Mouse (Mus musculus): ENCODE measurements at regions not wholly inside any gene's neighbourhood (a gene's known extent, or its start where the extent isn't known, plus 50 kb on each side); places are given as distances from the start of the nearest gene placed in this dataset.

DNA sequence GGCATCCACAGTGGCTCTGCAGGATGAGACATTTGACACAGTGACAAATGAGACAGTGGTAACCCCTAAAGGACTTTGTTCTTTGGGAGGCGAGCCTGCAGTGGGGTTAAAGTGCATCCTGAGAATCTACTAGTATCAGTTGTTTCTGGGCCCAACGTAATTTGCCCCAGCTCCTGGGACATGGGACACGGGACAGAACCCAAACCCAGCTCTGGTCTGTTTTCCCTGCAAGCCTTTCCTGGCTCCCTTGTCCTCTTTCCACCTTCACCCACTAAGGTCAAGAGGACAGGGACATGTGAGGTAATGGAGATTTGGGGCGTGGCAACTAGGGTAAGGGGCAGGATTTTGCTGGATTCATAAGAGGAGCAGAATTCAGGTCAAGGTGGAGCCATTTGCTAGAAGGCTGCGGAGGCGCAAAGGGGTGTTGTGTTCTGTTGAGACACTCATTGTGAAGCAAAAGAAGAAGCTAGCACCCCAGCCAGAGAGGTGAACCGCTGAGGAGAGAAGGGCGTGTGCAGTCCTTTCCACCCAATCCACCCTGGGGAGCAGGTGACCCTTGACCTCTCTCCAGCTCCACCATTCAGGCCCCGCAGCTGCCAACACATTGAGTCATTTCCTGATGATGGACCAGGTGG, 80.6 kb upstream of the Mgmt start:
- H3K9me3 ChIP-seq (ENCODE audit: control insufficient read depth, low read length): peaks cover 2% of the 10 kb centered on the region
- no peaks in the 10 kb centered on the region for H3K27me3 ChIP-seq (ENCODE audit: control insufficient read depth)
- TF ChIP-seq TAL1 (IDR thresholded peaks at IDR 0.05; ENCODE audit: low read length) (no peak), GATA1 (IDR thresholded peaks at IDR 0.05; ENCODE audit: low read length) (no peak)
- H3K4me1 ChIP-seq (ENCODE audit: control insufficient read depth): no peaks in the 10 kb centered on the region
- H3K36me3 ChIP-seq (ENCODE audit: control insufficient read depth): no peaks in the 10 kb centered on the region
- no peak overlapping the region for H3K4me3 ChIP-seq (replicated peaks)

DNA sequence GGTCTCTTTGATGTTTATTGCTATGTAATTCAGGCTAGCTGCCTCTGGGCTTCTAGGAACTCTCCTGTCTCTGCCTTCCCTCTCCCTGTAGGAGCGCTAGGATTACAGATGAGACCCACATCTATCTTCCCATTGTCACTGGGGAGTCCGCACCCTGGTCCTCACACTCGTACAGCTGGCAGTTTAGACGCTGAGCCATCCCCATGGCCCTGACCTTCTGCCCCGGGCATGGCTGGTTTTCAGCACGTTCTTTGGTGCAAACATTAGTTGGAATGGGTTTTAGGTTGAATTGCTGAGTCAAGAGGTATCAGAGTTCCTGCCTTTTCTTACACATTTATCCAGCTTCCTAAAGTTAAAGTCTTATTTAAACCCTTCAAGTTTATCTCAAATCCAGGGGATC, 79.7 kb upstream of the Mgmt start:
- H3K36me3 ChIP-seq (ENCODE audit: control insufficient read depth): no peaks in the 10 kb centered on the region
- H3K4me3 ChIP-seq (replicated peaks): no peak overlapping the region
- no peaks in the 10 kb centered on the region for H3K27me3 ChIP-seq (ENCODE audit: control insufficient read depth)
- no peaks in the 10 kb centered on the region; the same call in 1 of the 2 replicates for H3K9me3 ChIP-seq (ENCODE audit: control insufficient read depth, low read length)
- no peak for TF ChIP-seq GATA1 (IDR thresholded peaks at IDR 0.05; ENCODE audit: low read length)
- no peak for TF ChIP-seq TAL1 (IDR thresholded peaks at IDR 0.05; ENCODE audit: low read length)
- H3K4me1 ChIP-seq (ENCODE audit: control insufficient read depth): no peaks in the 10 kb centered on the region

DNA sequence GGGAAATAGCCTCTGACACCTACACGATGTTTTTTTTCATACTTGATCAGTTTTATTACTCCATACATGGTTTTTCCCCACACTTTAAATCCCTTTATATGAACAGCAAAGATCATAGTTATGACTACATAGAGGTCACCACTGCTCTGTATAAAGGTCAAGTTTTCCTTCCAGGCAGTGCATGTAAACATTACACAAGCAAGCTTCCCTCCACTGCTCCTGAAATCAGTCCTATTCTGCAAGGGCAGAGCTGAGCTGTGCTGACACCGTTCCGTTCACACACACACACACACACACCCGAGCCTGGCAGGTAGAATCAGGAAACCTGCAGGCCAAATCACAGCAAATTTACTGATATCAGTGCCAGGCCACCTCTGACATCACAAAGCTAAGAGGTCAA, 74.1 kb upstream of the Mgmt start:
- H3K27me3 ChIP-seq (ENCODE audit: control insufficient read depth): no peaks in the 10 kb centered on the region
- no peaks in the 10 kb centered on the region for H3K36me3 ChIP-seq (ENCODE audit: control insufficient read depth)
- TF ChIP-seq TAL1 (IDR thresholded peaks at IDR 0.05; ENCODE audit: low read length) (no peak), GATA1 (IDR thresholded peaks at IDR 0.05; ENCODE audit: low read length) (no peak)
- H3K4me1 ChIP-seq (ENCODE audit: control insufficient read depth): no peaks in the 10 kb centered on the region
- no peaks in the 10 kb centered on the region for H3K9me3 ChIP-seq (ENCODE audit: control insufficient read depth, low read length)
- H3K4me3 ChIP-seq (replicated peaks): no peak overlapping the region

GRCm38 (mm10) chr7:136825647-136826046, 68.8 kb upstream of the Mgmt start:
- no peak overlapping the region for H3K4me3 ChIP-seq (replicated peaks)
- no peaks in the 10 kb centered on the region; the same call in 1 of the 2 replicates for H3K27me3 ChIP-seq (ENCODE audit: control insufficient read depth)
- H3K36me3 ChIP-seq (ENCODE audit: control insufficient read depth): no peaks in the 10 kb centered on the region
- no peak for TF ChIP-seq TAL1 (IDR thresholded peaks at IDR 0.05; ENCODE audit: low read length)
- TF ChIP-seq GATA1 (IDR thresholded peaks at IDR 0.05; ENCODE audit: low read length): no peak
- no peaks in the 10 kb centered on the region for H3K4me1 ChIP-seq (ENCODE audit: control insufficient read depth)
- no peaks in the 10 kb centered on the region for H3K9me3 ChIP-seq (ENCODE audit: control insufficient read depth, low read length)

GRCm38 (mm10) chr7:136829621-136830313, 64.6 kb upstream of the Mgmt start:
- TF ChIP-seq TAL1 (IDR thresholded peaks at IDR 0.05; ENCODE audit: low read length) (no peak), GATA1 (IDR thresholded peaks at IDR 0.05; ENCODE audit: low read length) (no peak)
- H3K36me3 ChIP-seq (ENCODE audit: control insufficient read depth): no peaks in the 10 kb centered on the region
- no peaks in the 10 kb centered on the region for H3K4me1 ChIP-seq (ENCODE audit: control insufficient read depth)
- no peak overlapping the region for H3K4me3 ChIP-seq (replicated peaks)
- H3K9me3 ChIP-seq (ENCODE audit: control insufficient read depth, low read length): no peaks in the 10 kb centered on the region
- no peaks in the 10 kb centered on the region; the same call in 1 of the 2 replicates for H3K27me3 ChIP-seq (ENCODE audit: control insufficient read depth)

- no peak for TF ChIP-seq GATA1 (IDR thresholded peaks at IDR 0.05; ENCODE audit: low read length)
- TF ChIP-seq TAL1 (IDR thresholded peaks at IDR 0.05; ENCODE audit: low read length): no peak
- Histone ChIP-seq H3K9me3 (ENCODE audit: control insufficient read depth, low read length) (no peaks in the 10 kb centered on the region), H3K4me3 (replicated peaks) (no peak overlapping the region), H3K4me1 (ENCODE audit: control insufficient read depth) (no peaks in the 10 kb centered on the region), H3K27me3 (ENCODE audit: control insufficient read depth) (no peaks in the 10 kb centered on the region), H3K36me3 (ENCODE audit: control insufficient read depth) (no peaks in the 10 kb centered on the region)
These were observed 62.0 kb upstream of the Mgmt start for GRCm38 (mm10) chr7:136832419-136832818.

- Histone ChIP-seq H3K4me1 (ENCODE audit: control insufficient read depth) (no peaks in the 10 kb centered on the region), H3K4me3 (replicated peaks) (no peak overlapping the region), H3K36me3 (ENCODE audit: control insufficient read depth) (no peaks in the 10 kb centered on the region), H3K9me3 (ENCODE audit: control insufficient read depth, low read length) (no peaks in the 10 kb centered on the region), H3K27me3 (ENCODE audit: control insufficient read depth) (no peaks in the 10 kb centered on the region)
- TF ChIP-seq GATA1 (IDR thresholded peaks at IDR 0.05; ENCODE audit: low read length) (no peak), TAL1 (IDR thresholded peaks at IDR 0.05; ENCODE audit: low read length) (no peak)
These were observed 55.4 kb upstream of the Mgmt start for GRCm38 (mm10) chr7:136838971-136839370.

DNA sequence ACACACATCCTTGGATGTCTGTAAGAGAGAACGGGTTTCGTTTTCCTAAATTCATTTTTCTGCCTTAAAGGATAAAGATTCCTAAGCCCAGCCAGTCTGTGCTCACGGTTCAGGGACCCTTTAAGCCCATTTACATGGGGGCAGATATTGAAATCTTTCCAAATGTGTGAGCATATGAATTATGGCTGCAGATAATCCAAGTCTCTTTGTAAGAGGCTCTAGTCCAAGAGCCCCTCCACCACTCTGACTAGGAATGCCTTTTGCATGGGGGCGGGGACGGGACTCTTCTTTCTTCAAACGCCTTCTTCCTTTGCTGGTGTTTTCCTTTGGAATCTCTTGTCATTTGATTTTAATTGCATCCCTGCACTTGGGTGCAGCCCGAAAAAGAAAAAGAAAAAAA, 54.2 kb upstream of the Mgmt start:
- no peak overlapping the region for H3K4me3 ChIP-seq (replicated peaks)

DNA sequence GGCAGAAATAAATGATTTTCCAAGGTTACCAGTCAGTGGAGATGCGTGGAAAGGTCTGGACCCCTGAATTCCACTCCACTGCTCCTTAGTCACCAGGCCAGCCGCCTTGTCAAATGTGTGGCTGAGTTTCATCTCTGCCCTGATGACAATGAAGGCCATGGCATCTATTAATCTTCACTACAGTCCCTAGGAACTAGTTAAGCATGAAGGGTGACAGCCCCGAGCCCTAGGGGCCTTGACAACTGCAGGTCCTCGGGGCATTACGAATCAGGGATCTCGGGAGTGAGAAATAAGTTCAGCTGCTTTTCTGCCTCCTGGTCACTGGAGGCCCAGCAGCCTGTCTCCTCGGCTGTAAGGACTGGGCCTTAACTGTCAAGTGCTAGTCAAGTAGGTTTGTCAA, 51.7 kb upstream of the Mgmt start:
- TF ChIP-seq TAL1 (IDR thresholded peaks at IDR 0.05; ENCODE audit: low read length) (no peak), GATA1 (IDR thresholded peaks at IDR 0.05; ENCODE audit: low read length) (no peak)
- H3K36me3 ChIP-seq (ENCODE audit: control insufficient read depth): no peaks in the 10 kb centered on the region
- H3K9me3 ChIP-seq (ENCODE audit: control insufficient read depth, low read length): no peaks in the 10 kb centered on the region
- H3K4me1 ChIP-seq (ENCODE audit: control insufficient read depth): no peaks in the 10 kb centered on the region
- H3K27me3 ChIP-seq (ENCODE audit: control insufficient read depth): no peaks in the 10 kb centered on the region
- H3K4me3 ChIP-seq (replicated peaks): no peak overlapping the region

More for the DNA sequence above, 54.2 kb upstream of the Mgmt start:
- H3K4me1 ChIP-seq (ENCODE audit: control insufficient read depth): no peaks in the 10 kb centered on the region
- H3K27me3 ChIP-seq (ENCODE audit: control insufficient read depth): no peaks in the 10 kb centered on the region
- TF ChIP-seq GATA1 (IDR thresholded peaks at IDR 0.05; ENCODE audit: low read length) (no peak), TAL1 (IDR thresholded peaks at IDR 0.05; ENCODE audit: low read length) (no peak)
- no peaks in the 10 kb centered on the region for H3K36me3 ChIP-seq (ENCODE audit: control insufficient read depth)
- H3K9me3 ChIP-seq (ENCODE audit: control insufficient read depth, low read length): no peaks in the 10 kb centered on the region
